Mouse (Mus musculus) midbrain, embryonic 14.5 days (tissue): ENCODE data around the gene Ptprs. TPM values are rescaled to one million over a fixed set of nuclear protein-coding genes. Genes with fewer than 3 reads are reported as not detected.
A peak's percentile ranks its signal among the peaks of the same experiment; 100 is the strongest.

Experiments used
- ATAC-seq: fragments of 200-750 bp; cut with Nextera tagmentation; 2 replicates; pipeline ENCODE4 v1.8.0; 2017; ENCODE audit warnings: moderate number of reproducible peaks, moderate library complexity; ENCODE audit not compliant: low FRiP score, low TSS enrichment
- DNase-seq: peaks from one replicate; pipeline ENCODE4 v3.0.0-alpha.2; 2015
- H3K27ac ChIP-seq: fragments of 300-500 bp; sonication (generic); replicated peaks from 2 replicates; pipeline ENCODE4 v1.5.1; 2014; ENCODE audit warnings: mild to moderate bottlenecking, low read depth, low read length, moderate library complexity
- H3K27me3 ChIP-seq: fragments of 300-500 bp; sonication (generic); 2 replicates; pipeline ENCODE4 v1.6.1; 2014; ENCODE audit warnings: low read length, control low read depth, mixed read lengths; ENCODE audit not compliant: control insufficient read depth, insufficient read depth
- H3K36me3 ChIP-seq: fragments of 300-500 bp; sonication (generic); 2 replicates; pipeline ENCODE4 v1.6.1; 2014; ENCODE audit warnings: low read length, control low read depth; ENCODE audit not compliant: control insufficient read depth, insufficient read depth
- H3K4me1 ChIP-seq: fragments of 300-500 bp; sonication (generic); 2 replicates; pipeline ENCODE4 v1.6.1; 2014; ENCODE audit warnings: mild to moderate bottlenecking, antibody characterized with exemption, low read length, control low read depth; ENCODE audit not compliant: control insufficient read depth, insufficient read depth
- H3K4me2 ChIP-seq: fragments of 300-500 bp; sonication (generic); 2 replicates; pipeline ENCODE4 v1.6.1; 2014; ENCODE audit warnings: mild to moderate bottlenecking, low read length, moderate library complexity
- H3K4me3 ChIP-seq: fragments of 300-500 bp; sonication (generic); replicated peaks from 2 replicates; pipeline ENCODE4 v1.5.1; 2014; ENCODE audit warnings: low read depth, low read length
- H3K9ac ChIP-seq: fragments of 300-500 bp; sonication (generic); replicated peaks from 2 replicates; pipeline ENCODE4 v1.6.1; 2014; ENCODE audit warnings: mild to moderate bottlenecking, low read length, moderate library complexity
- H3K9me3 ChIP-seq: fragments of 300-500 bp; sonication (generic); 2 replicates; pipeline ENCODE4 v1.6.1; 2016; ENCODE audit warnings: low read length, control low read depth, mixed read lengths; ENCODE audit not compliant: control insufficient read depth
- WGBS: fragments of 180-500 bp; shearing (Covaris S2); extraction: QIAGEN DNeasy Blood & Tissue Kit; methylation state at CpG from one replicate; pipeline ENCODE4 v1.1.7; 2014; 5-methylcytosine and 5-hydroxymethylcytosine counted together
- polyA plus RNA-seq: library from polyadenylated mRNA; unstranded; fragments of >200 nt; fragmentation: Nextera tagmentation; extraction: Ambion mirVana; gene quantifications from 2 replicates; pipeline ENCODE4 v1.2.1, GENCODE M21; 2014

Ptprs gene
- polyA plus RNA-seq, 1 experiment from 2014 or later: 304 TPM

- 15% methylated on average over 70 of the region's 77 CpGs for WGBS
- Histone ChIP-seq H3K4me3 (peak overlapping the region; percentile 19), H3K9ac (peak overlapping the region; percentile 39; the same call in 1 of the 2 replicates), H3K4me2 (peak overlapping the region; percentile 52), H3K36me3 (peaks cover 95% of the 10 kb centered on the region), H3K27me3 (no peaks in the 10 kb centered on the region), H3K9me3 (no peaks in the 10 kb centered on the region), H3K27ac (peak overlapping the region; percentile 41; the same call in 1 of the 2 replicates), H3K4me1 (peaks cover 10% of the 10 kb centered on the region; the same call in 1 of the 2 replicates)
- ATAC-seq (peak; percentile 29; the same call in 1 of the 2 replicates), DNase-seq (peak; percentile 54)
Observed at GRCm38 (mm10) chr17:56424726-56425583, 51.3 kb downstream of the Ptprs start.

GRCm38 (mm10) chr17:56420022-56420421, 56.3 kb downstream of the Ptprs start:
- Histone ChIP-seq H3K9ac (no peak overlapping the region), H3K27ac (no peak overlapping the region), H3K4me2 (no peak overlapping the region), H3K27me3 (no peaks in the 10 kb centered on the region), H3K4me3 (no peak overlapping the region), H3K36me3 (peaks cover 98% of the 10 kb centered on the region), H3K9me3 (no peaks in the 10 kb centered on the region), H3K4me1 (no peaks in the 10 kb centered on the region)
- 99% methylated on average over 2 of the region's 2 CpGs for WGBS
- DNase-seq (no peak), ATAC-seq (no peak)

GRCm38 (mm10) chr17:56418304-56418703, 58.0 kb downstream of the Ptprs start:
- no peaks in the 10 kb centered on the region for H3K9me3 ChIP-seq
- ATAC-seq (no peak), DNase-seq (no peak)
- H3K4me2 ChIP-seq: no peak overlapping the region
- no peaks in the 10 kb centered on the region for H3K4me1 ChIP-seq
- H3K27ac ChIP-seq: no peak overlapping the region
- 83% methylated on average over 12 of the region's 12 CpGs for WGBS
- no peak overlapping the region for H3K9ac ChIP-seq
- H3K27me3 ChIP-seq: no peaks in the 10 kb centered on the region
- peaks cover 98% of the 10 kb centered on the region for H3K36me3 ChIP-seq
- no peak overlapping the region for H3K4me3 ChIP-seq

GRCm38 (mm10) chr17:56414785-56415184, 61.5 kb downstream of the Ptprs start:
- Histone ChIP-seq H3K9ac (no peak overlapping the region), H3K4me3 (no peak overlapping the region), H3K9me3 (no peaks in the 10 kb centered on the region), H3K36me3 (peaks cover 99% of the 10 kb centered on the region), H3K4me1 (peaks cover 2% of the 10 kb centered on the region; the same call in 1 of the 2 replicates), H3K27ac (no peak overlapping the region), H3K4me2 (no peak overlapping the region), H3K27me3 (no peaks in the 10 kb centered on the region)
- DNase-seq (no peak), ATAC-seq (no peak)
- WGBS: 93% methylated on average over 9 of the region's 9 CpGs

- ATAC-seq (no peak), DNase-seq (no peak)
- 88% methylated on average over 13 of the region's 13 CpGs for whole genome bisulfite sequencing
- H3K27ac ChIP-seq: no peak overlapping the region
- no peaks in the 10 kb centered on the region for H3K9me3 ChIP-seq
- no peak overlapping the region for H3K4me2 ChIP-seq
- no peak overlapping the region for H3K9ac ChIP-seq
- H3K27me3 ChIP-seq: no peaks in the 10 kb centered on the region
- no peak overlapping the region for H3K4me3 ChIP-seq
- peaks cover 85% of the 10 kb centered on the region for H3K36me3 ChIP-seq
- peaks cover 11% of the 10 kb centered on the region for H3K4me1 ChIP-seq
Observed at GRCm38 (mm10) chr17:56413113-56413512, 63.2 kb downstream of the Ptprs start.

- peaks cover 68% of the 10 kb centered on the region for H3K36me3 ChIP-seq
- no peak overlapping the region for H3K27ac ChIP-seq
- no peak for ATAC-seq
- H3K9me3 ChIP-seq: no peaks in the 10 kb centered on the region
- no peak for DNase-seq
- no peak overlapping the region for H3K9ac ChIP-seq
- H3K4me3 ChIP-seq: no peak overlapping the region
- H3K4me1 ChIP-seq: peaks cover 22% of the 10 kb centered on the region
- WGBS: 97% methylated on average over 7 of the region's 7 CpGs
- no peak overlapping the region for H3K4me2 ChIP-seq
- no peaks in the 10 kb centered on the region for H3K27me3 ChIP-seq
Observed at GRCm38 (mm10) chr17:56411437-56411836, 64.8 kb downstream of the Ptprs start.

- H3K4me2 ChIP-seq: no peak overlapping the region
- ATAC-seq (peak; percentile 16; the same call in 1 of the 2 replicates), DNase-seq (peak; percentile 26)
- 36% methylated on average over 8 of the region's 8 CpGs for WGBS
- H3K27ac ChIP-seq: peak overlapping the region; percentile 79
- H3K36me3 ChIP-seq: peaks cover 53% of the 10 kb centered on the region
- H3K4me3 ChIP-seq: no peak overlapping the region
- no peaks in the 10 kb centered on the region for H3K27me3 ChIP-seq
- peaks cover 23% of the 10 kb centered on the region for H3K4me1 ChIP-seq
- no peak overlapping the region; the same call in none of the 2 replicates for H3K9ac ChIP-seq
- no peaks in the 10 kb centered on the region for H3K9me3 ChIP-seq
Observed at GRCm38 (mm10) chr17:56409759-56410158, 66.5 kb downstream of the Ptprs start.

GRCm38 (mm10) chr17:56408965-56409625, 67.2 kb downstream of the Ptprs start:
- Histone ChIP-seq H3K27me3 (no peaks in the 10 kb centered on the region), H3K9me3 (no peaks in the 10 kb centered on the region), H3K4me1 (peaks cover 23% of the 10 kb centered on the region), H3K27ac (peak overlapping the region; percentile 79), H3K4me2 (no peak overlapping the region), H3K4me3 (no peak overlapping the region), H3K9ac (peak overlapping the region; percentile 20; the same call in 1 of the 2 replicates), H3K36me3 (peaks cover 53% of the 10 kb centered on the region)
- peak; percentile 61 for DNase-seq
- WGBS: 39% methylated on average over 13 of the region's 13 CpGs
- ATAC-seq: peak; percentile 28; the same call in 1 of the 2 replicates
